Mouse (Mus musculus) kidney, postnatal 0 days (tissue): ENCODE results near the gene Ttc33. TPM values are rescaled to one million over a fixed set of nuclear protein-coding genes. Genes with fewer than 3 reads are reported as not detected.
"Not testable (repeated sequence)": the region's sequence is repeated elsewhere in the genome, so short reads cannot be mapped to it uniquely, and the experiment has no call there.

Experiments used
- ATAC-seq: fragments of 200-750 bp; cut with Nextera tagmentation; replicated peaks from 2 replicates; pipeline ENCODE4 v1.8.0; 2017; ENCODE audit warnings: low read depth, moderate number of reproducible peaks, moderate TSS enrichment, moderate library complexity; ENCODE audit not compliant: low FRiP score
- DNase-seq: peaks from one replicate; pipeline ENCODE4 v3.0.0-alpha.2; 2016; ENCODE audit warnings: low spot score
- H3K27ac ChIP-seq: fragments of 300-500 bp; sonication (generic); 2 replicates; pipeline ENCODE4 v1.5.1; 2014; ENCODE audit warnings: mild to moderate bottlenecking
- H3K27me3 ChIP-seq: fragments of 300-500 bp; sonication (generic); 2 replicates; pipeline ENCODE4 v1.6.1; 2014; ENCODE audit warnings: low read length, mixed read lengths; ENCODE audit not compliant: insufficient read depth
- H3K36me3 ChIP-seq: fragments of 300-500 bp; sonication (generic); 2 replicates; pipeline ENCODE4 v1.6.1; 2014; ENCODE audit warnings: low read length, mixed read lengths; ENCODE audit not compliant: insufficient read depth
- H3K4me1 ChIP-seq: fragments of 300-500 bp; sonication (generic); replicated peaks from 2 replicates; pipeline ENCODE4 v1.6.1; 2014; ENCODE audit warnings: antibody characterized with exemption, low read length, mixed read lengths; ENCODE audit not compliant: insufficient read depth
- H3K4me2 ChIP-seq: fragments of 300-500 bp; sonication (generic); 2 replicates; pipeline ENCODE4 v1.6.1; 2014; ENCODE audit warnings: mild to moderate bottlenecking, low read length, moderate library complexity, mixed read lengths
- H3K4me3 ChIP-seq: fragments of 300-500 bp; sonication (generic); replicated peaks from 2 replicates; pipeline ENCODE4 v1.5.1; 2014; ENCODE audit warnings: low read depth, low read length
- H3K9ac ChIP-seq: fragments of 300-500 bp; sonication (generic); 2 replicates; pipeline ENCODE4 v1.6.1; 2014; ENCODE audit warnings: low read depth, low read length
- H3K9me3 ChIP-seq: fragments of 300-500 bp; sonication (generic); replicated peaks from 2 replicates; pipeline ENCODE4 v1.6.1; 2016; ENCODE audit warnings: low read length, inconsistent platforms, mixed read lengths
- CTCF ChIP-seq: IDR thresholded peaks from 2 replicates; pipeline ENCODE4 v1.5.1; 2016; ENCODE audit warnings: antibody characterized with exemption, low read depth, mild to moderate bottlenecking, moderate library complexity
- whole genome bisulfite sequencing: fragments of 180-500 bp; shearing (Covaris S2); extraction: QIAGEN DNeasy Blood & Tissue Kit; methylation state at CpG from one replicate; pipeline ENCODE4 v1.1.7; 2014; 5-methylcytosine and 5-hydroxymethylcytosine counted together
- polyA plus RNA-seq: library from polyadenylated mRNA; unstranded; fragments of >200 nt; fragmentation: Nextera tagmentation; extraction: Ambion mirVana; gene quantifications from 2 replicates; pipeline ENCODE4 v1.2.1, GENCODE M21; 2015

Ttc33 gene
- polyA plus RNA-seq, 1 experiment from 2014 or later = 45.9 TPM

GRCm38 (mm10) chr15:5220491-5220890 lies 35.2 kb downstream of the Ttc33 start:
- ATAC-seq = peak; percentile 54; the same call in 1 of the 2 replicates

GRCm38 (mm10) chr15:5230746-5231145 lies 45.4 kb downstream of the Ttc33 start:
- not testable (repeated sequence) for DNase-seq, H3K9ac ChIP-seq, ATAC-seq, H3K4me3 ChIP-seq, H3K27ac ChIP-seq, H3K36me3 ChIP-seq, H3K9me3 ChIP-seq, H3K4me1 ChIP-seq, H3K27me3 ChIP-seq, H3K4me2 ChIP-seq
- 86% methylated on average over 10 of the region's 10 CpGs for WGBS

More at GRCm38 (mm10) chr15:5220491-5220890, 35.2 kb downstream of the Ttc33 start:
- 0 out of 2 replicates have a peak overlapping the region, but pooled peaks have one; percentile 25 for H3K27ac ChIP-seq
- no peaks in the 10 kb centered on the region for H3K27me3 ChIP-seq
- 66% methylated on average over 6 of the region's 6 CpGs for WGBS
- peak; percentile 4 for DNase-seq
- no peaks in the 10 kb centered on the region for H3K9me3 ChIP-seq
- H3K4me3 ChIP-seq = no peak overlapping the region
- no peaks in the 10 kb centered on the region for H3K4me1 ChIP-seq
- H3K9ac ChIP-seq = no peak overlapping the region
- TF ChIP-seq CTCF = no peak
- peaks cover 6% of the 10 kb centered on the region; the same call in 1 of the 2 replicates for H3K36me3 ChIP-seq
- no peak overlapping the region for H3K4me2 ChIP-seq

- Histone ChIP-seq H3K27me3 (no peaks in the 10 kb centered on the region), H3K9ac (no peak overlapping the region), H3K4me1 (no peaks in the 10 kb centered on the region; the same call in 1 of the 2 replicates), H3K4me2 (no peak overlapping the region), H3K27ac (no peak overlapping the region), H3K36me3 (no peaks in the 10 kb centered on the region), H3K9me3 (no peaks in the 10 kb centered on the region), H3K4me3 (no peak overlapping the region)
- ATAC-seq (no peak), DNase-seq (no peak)
- WGBS = 89% methylated on average over 16 of the region's 16 CpGs
- TF ChIP-seq CTCF = no peak
Measured at GRCm38 (mm10) chr15:5234659-5235058, 49.3 kb downstream of the Ttc33 start.

- Histone ChIP-seq H3K36me3 (no peaks in the 10 kb centered on the region), H3K9ac (no peak overlapping the region), H3K9me3 (no peaks in the 10 kb centered on the region), H3K27me3 (no peaks in the 10 kb centered on the region), H3K27ac (no peak overlapping the region), H3K4me2 (no peak overlapping the region), H3K4me3 (no peak overlapping the region), H3K4me1 (no peaks in the 10 kb centered on the region; the same call in 1 of the 2 replicates)
- ATAC-seq = no peak; the same call in 1 of the 2 replicates
- DNase-seq = no peak
- TF ChIP-seq CTCF = no peak
- 32% methylated on average over 8 of the region's 8 CpGs for WGBS
Measured at GRCm38 (mm10) chr15:5235527-5235926, 50.2 kb downstream of the Ttc33 start.

GRCm38 (mm10) chr15:5236538-5236937 lies 51.2 kb downstream of the Ttc33 start:
- DNase-seq (peak; percentile 89), ATAC-seq (no peak)
- Histone ChIP-seq H3K4me1 (no peaks in the 10 kb centered on the region; the same call in 1 of the 2 replicates), H3K4me2 (no peak overlapping the region), H3K9ac (no peak overlapping the region), H3K9me3 (no peaks in the 10 kb centered on the region), H3K27me3 (no peaks in the 10 kb centered on the region), H3K27ac (no peak overlapping the region), H3K4me3 (no peak overlapping the region), H3K36me3 (no peaks in the 10 kb centered on the region)
- WGBS = 10% methylated on average over 6 of the region's 6 CpGs
- peak; percentile 90 for TF ChIP-seq CTCF

GRCm38 (mm10) chr15:5237012-5237660 lies 51.8 kb downstream of the Ttc33 start:
- TF ChIP-seq CTCF = no peak
- 65% methylated on average over 7 of the region's 7 CpGs for WGBS
- Histone ChIP-seq H3K4me1 (no peaks in the 10 kb centered on the region; the same call in 1 of the 2 replicates), H3K4me3 (no peak overlapping the region), H3K36me3 (no peaks in the 10 kb centered on the region), H3K9ac (no peak overlapping the region), H3K27me3 (no peaks in the 10 kb centered on the region), H3K27ac (no peak overlapping the region), H3K4me2 (no peak overlapping the region), H3K9me3 (no peaks in the 10 kb centered on the region)
- ATAC-seq (no peak), DNase-seq (no peak)

GRCm38 (mm10) chr15:5238073-5238472 lies 52.7 kb downstream of the Ttc33 start:
- 78% methylated on average over 7 of the region's 7 CpGs for WGBS
- peaks cover 4% of the 10 kb centered on the region; the same call in 1 of the 2 replicates for H3K4me1 ChIP-seq

More at GRCm38 (mm10) chr15:5238073-5238472, 52.7 kb downstream of the Ttc33 start:
- no peak for TF ChIP-seq CTCF
- DNase-seq = no peak
- Histone ChIP-seq H3K4me3 (no peak overlapping the region), H3K9ac (no peak overlapping the region), H3K27me3 (no peaks in the 10 kb centered on the region), H3K27ac (no peak overlapping the region), H3K36me3 (no peaks in the 10 kb centered on the region), H3K9me3 (no peaks in the 10 kb centered on the region), H3K4me2 (no peak overlapping the region)
- no peak for ATAC-seq
